Mouse (Mus musculus) kidney, embryonic 16.5 days (tissue): ENCODE results near the gene Cd274. TPM values are rescaled to one million over a fixed set of nuclear protein-coding genes. Genes with fewer than 3 reads are reported as not detected.

ENCODE experiments used
- ATAC-seq: fragments of 200-750 bp; cut with Nextera tagmentation; 2 replicates; pipeline ENCODE4 v1.8.0; 2017; ENCODE audit warnings: moderate TSS enrichment; ENCODE audit not compliant: low FRiP score, low TSS enrichment
- H3K27ac ChIP-seq: fragments of 300-500 bp; sonication (generic); 2 replicates; pipeline ENCODE4 v1.5.1; 2014; ENCODE audit warnings: low read length
- H3K27me3 ChIP-seq: fragments of 300-500 bp; sonication (generic); 2 replicates; pipeline ENCODE4 v1.6.1; 2014; ENCODE audit warnings: low read length, control low read depth, mixed read lengths; ENCODE audit not compliant: insufficient read depth
- H3K36me3 ChIP-seq: fragments of 300-500 bp; sonication (generic); 2 replicates; pipeline ENCODE4 v1.6.1; 2014; ENCODE audit warnings: low read length, control low read depth, mixed read lengths; ENCODE audit not compliant: insufficient read depth
- H3K4me1 ChIP-seq: fragments of 300-500 bp; sonication (generic); 2 replicates; pipeline ENCODE4 v1.6.1; 2014; ENCODE audit warnings: low read length, control low read depth, mixed read lengths; ENCODE audit not compliant: insufficient read depth
- H3K4me2 ChIP-seq: fragments of 300-500 bp; sonication (generic); replicated peaks from 2 replicates; pipeline ENCODE4 v1.6.1; 2014; ENCODE audit warnings: low read depth, low read length
- H3K4me3 ChIP-seq: fragments of 300-500 bp; sonication (generic); 2 replicates; pipeline ENCODE4 v1.5.1; 2014; ENCODE audit warnings: mild to moderate bottlenecking, low read length
- H3K9ac ChIP-seq: fragments of 300-500 bp; sonication (generic); replicated peaks from 2 replicates; pipeline ENCODE4 v1.6.1; 2014; ENCODE audit warnings: low read length
- H3K9me3 ChIP-seq: fragments of 300-500 bp; sonication (generic); 2 replicates; pipeline ENCODE4 v1.6.1; 2016; ENCODE audit warnings: low read length, control low read depth
- WGBS: fragments of 180-500 bp; shearing (Covaris S2); extraction: QIAGEN DNeasy Blood & Tissue Kit; methylation state at CpG from one replicate; pipeline ENCODE4 v1.1.7; 2014; 5-methylcytosine and 5-hydroxymethylcytosine counted together
- polyA plus RNA-seq: library from polyadenylated mRNA; unstranded; fragments of >200 nt; fragmentation: Nextera tagmentation; extraction: Ambion mirVana; gene quantifications from 2 replicates; pipeline ENCODE4 v1.2.1, GENCODE M21; 2015

Cd274 gene
- polyA plus RNA-seq, 1 experiment from 2014 or later = 0.30 TPM

GRCm38 (mm10) chr19:29372138-29372537 lies 4.9 kb downstream of the Cd274 start:
- no peak overlapping the region for H3K27ac ChIP-seq
- no peaks in the 10 kb centered on the region for H3K27me3 ChIP-seq
- H3K9ac ChIP-seq = no peak overlapping the region
- no peak overlapping the region for H3K4me3 ChIP-seq
- H3K9me3 ChIP-seq = no peaks in the 10 kb centered on the region
- no peaks in the 10 kb centered on the region for H3K4me1 ChIP-seq
- H3K4me2 ChIP-seq = no peak overlapping the region
- no peak for ATAC-seq
- H3K36me3 ChIP-seq = no peaks in the 10 kb centered on the region
- 63% methylated on average over 4 of the region's 4 CpGs for WGBS

GRCm38 (mm10) chr19:29372621-29373020 lies 5.4 kb downstream of the Cd274 start:
- no peaks in the 10 kb centered on the region for H3K36me3 ChIP-seq
- no peaks in the 10 kb centered on the region for H3K9me3 ChIP-seq
- ATAC-seq = no peak
- H3K4me2 ChIP-seq = no peak overlapping the region
- H3K4me1 ChIP-seq = no peaks in the 10 kb centered on the region
- WGBS = 93% methylated on average over 3 of the region's 3 CpGs
- no peak overlapping the region for H3K27ac ChIP-seq
- no peak overlapping the region for H3K9ac ChIP-seq
- H3K27me3 ChIP-seq = no peaks in the 10 kb centered on the region
- no peak overlapping the region for H3K4me3 ChIP-seq

GRCm38 (mm10) chr19:29373438-29373837 lies 6.2 kb downstream of the Cd274 start:
- no peak overlapping the region for H3K9ac ChIP-seq

GRCm38 (mm10) chr19:29374947-29375346 lies 7.7 kb downstream of the Cd274 start:
- H3K27me3 ChIP-seq = no peaks in the 10 kb centered on the region
- no peak for ATAC-seq
- 93% methylated on average over 9 of the region's 9 CpGs for WGBS
- no peaks in the 10 kb centered on the region for H3K36me3 ChIP-seq
- no peak overlapping the region for H3K4me2 ChIP-seq
- H3K9ac ChIP-seq = no peak overlapping the region
- H3K9me3 ChIP-seq = no peaks in the 10 kb centered on the region
- H3K4me3 ChIP-seq = no peak overlapping the region
- no peak overlapping the region for H3K27ac ChIP-seq
- no peaks in the 10 kb centered on the region for H3K4me1 ChIP-seq

More at GRCm38 (mm10) chr19:29373438-29373837, 6.2 kb downstream of the Cd274 start:
- 42% methylated on average over 11 of the region's 11 CpGs for WGBS
- H3K4me1 ChIP-seq = no peaks in the 10 kb centered on the region
- no peaks in the 10 kb centered on the region for H3K27me3 ChIP-seq
- H3K4me2 ChIP-seq = peak overlapping the region; percentile 22
- H3K36me3 ChIP-seq = no peaks in the 10 kb centered on the region
- no peaks in the 10 kb centered on the region for H3K9me3 ChIP-seq
- H3K27ac ChIP-seq = no peak overlapping the region
- no peak overlapping the region for H3K4me3 ChIP-seq
- ATAC-seq = no peak

- no peaks in the 10 kb centered on the region for H3K36me3 ChIP-seq
- no peaks in the 10 kb centered on the region for H3K4me1 ChIP-seq
- H3K4me2 ChIP-seq = no peak overlapping the region
- WGBS = 70% methylated on average over 3 of the region's 3 CpGs
- H3K27me3 ChIP-seq = no peaks in the 10 kb centered on the region
- H3K9ac ChIP-seq = no peak overlapping the region
- no peaks in the 10 kb centered on the region for H3K9me3 ChIP-seq
- no peak overlapping the region for H3K4me3 ChIP-seq
- no peak for ATAC-seq
- no peak overlapping the region for H3K27ac ChIP-seq
These were observed 9.1 kb downstream of the Cd274 start for GRCm38 (mm10) chr19:29376382-29376781.

GRCm38 (mm10) chr19:29379839-29380603 lies 12.8 kb downstream of the Cd274 start:
- no peaks in the 10 kb centered on the region for H3K4me1 ChIP-seq
- no peaks in the 10 kb centered on the region for H3K27me3 ChIP-seq
- no peak overlapping the region for H3K4me2 ChIP-seq
- H3K27ac ChIP-seq = no peak overlapping the region
- no peaks in the 10 kb centered on the region for H3K36me3 ChIP-seq
- no peak for ATAC-seq
- H3K9me3 ChIP-seq = no peaks in the 10 kb centered on the region
- no peak overlapping the region for H3K9ac ChIP-seq
- no peak overlapping the region for H3K4me3 ChIP-seq
- 79% methylated on average over 14 of the region's 14 CpGs for WGBS

GRCm38 (mm10) chr19:29383368-29383767 lies 16.1 kb downstream of the Cd274 start:
- H3K9ac ChIP-seq = no peak overlapping the region
- no peak for ATAC-seq
- H3K9me3 ChIP-seq = no peaks in the 10 kb centered on the region
- 85% methylated on average over 5 of the region's 5 CpGs for WGBS
- no peak overlapping the region for H3K4me2 ChIP-seq
- H3K4me1 ChIP-seq = no peaks in the 10 kb centered on the region
- H3K4me3 ChIP-seq = no peak overlapping the region
- H3K27ac ChIP-seq = no peak overlapping the region
- no peaks in the 10 kb centered on the region for H3K36me3 ChIP-seq
- H3K27me3 ChIP-seq = no peaks in the 10 kb centered on the region

GRCm38 (mm10) chr19:29384412-29384811 lies 17.2 kb downstream of the Cd274 start:
- H3K9ac ChIP-seq = no peak overlapping the region
- no peak overlapping the region for H3K4me2 ChIP-seq
- WGBS = 92% methylated on average over 9 of the region's 9 CpGs
- H3K27ac ChIP-seq = no peak overlapping the region
- H3K9me3 ChIP-seq = no peaks in the 10 kb centered on the region
- no peaks in the 10 kb centered on the region for H3K36me3 ChIP-seq
- H3K4me1 ChIP-seq = no peaks in the 10 kb centered on the region
- no peaks in the 10 kb centered on the region for H3K27me3 ChIP-seq
- no peak for ATAC-seq
- no peak overlapping the region for H3K4me3 ChIP-seq

GRCm38 (mm10) chr19:29384994-29385393 lies 17.7 kb downstream of the Cd274 start:
- no peak overlapping the region for H3K4me3 ChIP-seq
- 78% methylated on average over 6 of the region's 6 CpGs for WGBS
- H3K27me3 ChIP-seq = no peaks in the 10 kb centered on the region
- no peak overlapping the region for H3K4me2 ChIP-seq
- no peaks in the 10 kb centered on the region for H3K9me3 ChIP-seq
- H3K4me1 ChIP-seq = no peaks in the 10 kb centered on the region
- no peak overlapping the region for H3K27ac ChIP-seq
- no peaks in the 10 kb centered on the region for H3K36me3 ChIP-seq
- no peak overlapping the region for H3K9ac ChIP-seq
- no peak for ATAC-seq

- no peak for ATAC-seq
- no peaks in the 10 kb centered on the region for H3K4me1 ChIP-seq
- no peak overlapping the region for H3K27ac ChIP-seq
These were observed 18.6 kb downstream of the Cd274 start for GRCm38 (mm10) chr19:29385822-29386221.

More at GRCm38 (mm10) chr19:29385822-29386221, 18.6 kb downstream of the Cd274 start:
- H3K9ac ChIP-seq = no peak overlapping the region
- no peaks in the 10 kb centered on the region for H3K36me3 ChIP-seq
- no peak overlapping the region for H3K4me3 ChIP-seq
- 80% methylated on average over 4 of the region's 4 CpGs for WGBS
- no peak overlapping the region for H3K4me2 ChIP-seq
- no peaks in the 10 kb centered on the region for H3K9me3 ChIP-seq
- no peaks in the 10 kb centered on the region for H3K27me3 ChIP-seq
